Mouse (Mus musculus) small intestine, adult 2 months (tissue): Measurements from ENCODE around the gene Pard3.

Experiments
- CTCF ChIP-seq: fragments of 200-500 bp; IDR thresholded peaks from 2 replicates; pipeline ENCODE4 v1.5.1; 2012; ENCODE audit warnings: low read depth, mild to moderate bottlenecking, control low read depth, inconsistent platforms, low read length, moderate library complexity, mixed read lengths; ENCODE audit not compliant: insufficient replicate concordance, insufficient read length; ENCODE audit errors: extremely low read depth
- POLR2A ChIP-seq: fragments of 200-500 bp; IDR thresholded peaks from 2 replicates; pipeline ENCODE4 v1.6.1; 2012; ENCODE audit warnings: low read depth, mild to moderate bottlenecking, control low read depth, inconsistent platforms, low read length, moderate library complexity

GRCm38 (mm10) chr8:127025256-127025717 is 38.4 kb upstream of the Pard3 start:
- TF ChIP-seq CTCF (no peak), POLR2A (no peak)
